Mouse (Mus musculus) liver, embryonic 14.5 days (tissue): ENCODE data around the gene Ank2.
A peak's percentile ranks its signal among the peaks of the same experiment; 100 is the strongest.

Source experiments
- CTCF ChIP-seq: IDR thresholded peaks from 2 replicates; pipeline ENCODE4 v1.5.1; 2016; ENCODE audit warnings: antibody characterized with exemption, low read depth, control low read depth
- EP300 ChIP-seq: IDR thresholded peaks from 2 replicates; pipeline ENCODE4 v1.6.1; 2016; ENCODE audit warnings: antibody characterized with exemption, low read depth

DNA sequence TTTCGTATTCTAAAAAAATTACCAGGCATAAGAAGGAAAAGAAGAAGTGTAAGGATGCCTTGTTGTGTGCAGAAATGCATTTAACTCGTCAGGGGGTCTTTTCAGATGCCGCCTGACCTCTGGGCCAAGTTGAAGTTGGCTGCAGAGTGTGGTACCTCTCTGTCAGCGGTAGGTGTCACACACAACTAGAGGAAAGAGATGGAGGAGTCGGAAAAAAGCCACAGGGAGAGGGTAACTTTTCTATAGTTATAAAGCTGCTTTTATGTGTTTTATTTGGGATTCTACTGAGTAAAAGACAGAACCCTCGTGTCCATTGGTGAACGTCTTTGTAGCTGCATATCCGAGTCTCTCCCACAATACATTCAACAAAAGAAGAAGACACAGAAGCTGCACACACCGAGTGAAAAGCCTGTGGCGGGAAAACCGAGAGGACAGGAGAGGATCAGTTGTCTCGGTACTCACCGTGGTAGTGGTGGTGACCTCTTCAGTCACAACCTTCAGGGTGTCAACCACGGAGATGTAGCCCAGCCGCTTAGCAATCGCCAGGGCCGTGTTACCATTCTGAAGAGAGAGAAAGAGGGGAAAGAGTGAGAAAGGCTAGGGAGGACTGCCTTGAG is 501.7 kb downstream of the Ank2 start:
- TF ChIP-seq CTCF, result peak; percentile 15; the same call in 1 of the 2 replicates
- no peak for TF ChIP-seq EP300
